Mouse (Mus musculus): ENCODE results near the gene Ttll5.
A peak's percentile ranks its signal among the peaks of the same experiment; 100 is the strongest.

The Ttll5 gene

DNA sequence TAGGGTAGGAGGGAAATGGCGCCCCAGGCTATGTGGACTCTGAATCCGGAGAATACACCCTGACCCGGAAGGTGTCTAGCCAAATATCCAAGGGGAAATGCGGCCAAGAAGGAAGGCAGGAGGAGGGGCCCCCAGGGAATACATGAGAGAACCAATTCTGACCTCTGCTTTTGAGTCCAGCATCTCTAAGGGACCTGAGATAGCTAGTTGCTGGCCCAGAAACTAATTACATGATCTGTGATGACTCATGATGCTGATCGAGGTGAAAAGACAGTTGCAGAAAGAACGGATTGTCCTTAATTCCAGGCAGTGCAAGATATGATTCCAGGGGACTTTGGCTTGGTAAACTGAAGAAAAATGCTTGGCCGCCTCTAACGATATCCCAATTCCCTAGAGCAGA lies 232.5 kb downstream of the Ttll5 start:
- peak; percentile 14 for DNase-seq (ENCODE audit: low spot score)

DNA sequence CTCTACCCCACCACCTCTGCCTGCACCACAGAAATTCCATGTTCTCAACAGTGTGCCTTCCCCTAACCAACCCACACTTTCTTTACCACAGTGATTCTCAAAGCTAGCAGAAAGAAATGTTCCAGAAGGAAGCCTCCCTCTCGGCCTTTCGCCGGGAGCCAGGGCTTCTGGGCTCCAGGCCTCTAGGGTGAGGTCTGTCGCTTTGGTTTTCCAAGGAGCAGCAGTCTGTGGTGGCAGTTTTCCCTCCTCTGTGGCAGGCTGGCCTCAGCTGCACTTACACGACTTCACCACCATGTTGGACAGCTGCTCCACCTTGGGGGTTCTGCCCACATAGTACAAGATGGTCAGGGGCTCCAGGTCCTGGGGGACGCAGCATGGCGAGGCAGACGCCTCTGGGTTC lies 233.1 kb downstream of the Ttll5 start:
- DNase-seq (ENCODE audit: low spot score): no peak

DNA sequence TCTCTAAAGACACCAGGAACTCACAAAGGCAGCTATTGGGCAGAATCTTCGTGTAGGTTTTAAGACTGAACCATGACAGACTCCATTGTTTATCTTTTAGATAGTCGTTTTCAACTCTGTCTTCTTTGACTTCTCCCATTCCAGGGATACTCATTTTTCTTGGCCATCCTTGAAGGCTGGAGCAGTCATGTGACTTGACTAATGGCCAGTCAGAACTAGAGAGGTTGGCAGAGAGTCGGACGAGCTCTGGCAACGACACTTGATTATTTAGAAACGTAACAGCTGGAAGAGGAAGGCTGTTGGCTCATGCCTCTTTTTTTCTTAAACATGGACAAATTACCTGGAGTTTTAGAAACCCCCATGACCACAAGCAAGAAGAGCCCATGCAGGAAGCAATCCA lies 234.9 kb downstream of the Ttll5 start:
- DNase-seq (ENCODE audit: low spot score): peak; percentile 86

DNA sequence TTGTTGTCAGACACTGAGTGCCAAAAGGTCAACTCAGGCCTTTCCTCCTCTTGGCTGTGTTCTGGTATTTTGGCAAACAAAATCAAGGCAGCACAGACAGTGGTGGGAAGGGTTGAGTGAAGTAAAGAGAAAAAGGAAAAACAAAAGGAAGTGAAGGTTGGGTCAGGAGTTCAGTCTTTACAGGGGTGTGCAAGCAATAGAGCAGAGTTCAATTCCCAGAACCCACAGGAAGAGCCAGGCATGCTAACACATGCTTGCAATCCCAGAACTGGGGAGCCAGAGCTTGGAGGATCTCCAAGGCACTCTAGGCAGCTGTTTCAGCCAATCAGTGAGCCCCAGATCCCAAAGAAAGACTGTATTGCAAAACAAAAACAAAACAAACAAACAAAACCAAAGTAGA lies 240.3 kb downstream of the Ttll5 start:
- DNase-seq (ENCODE audit: low spot score): peak; percentile 65

DNA sequence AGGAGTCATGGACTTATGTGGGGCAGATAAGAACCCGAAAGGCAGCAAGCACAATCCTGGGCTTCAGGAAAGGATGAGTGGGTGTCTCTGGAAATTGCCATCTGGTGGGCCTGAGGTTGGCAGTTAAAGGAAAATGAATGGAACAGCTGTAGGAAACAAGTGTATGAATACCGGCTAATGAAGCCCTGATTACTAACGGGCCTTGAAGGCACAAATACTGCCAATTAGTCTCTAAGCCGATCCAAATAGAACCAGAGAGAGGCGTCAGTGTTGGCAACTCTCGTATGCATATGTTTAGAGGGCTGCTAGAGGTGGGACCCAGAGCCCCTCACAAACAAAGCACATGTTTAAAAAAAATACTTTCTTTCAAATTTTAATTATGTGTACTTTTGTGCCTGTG lies 247.0 kb downstream of the Ttll5 start:
- no peak for DNase-seq (ENCODE audit: low spot score)

DNA sequence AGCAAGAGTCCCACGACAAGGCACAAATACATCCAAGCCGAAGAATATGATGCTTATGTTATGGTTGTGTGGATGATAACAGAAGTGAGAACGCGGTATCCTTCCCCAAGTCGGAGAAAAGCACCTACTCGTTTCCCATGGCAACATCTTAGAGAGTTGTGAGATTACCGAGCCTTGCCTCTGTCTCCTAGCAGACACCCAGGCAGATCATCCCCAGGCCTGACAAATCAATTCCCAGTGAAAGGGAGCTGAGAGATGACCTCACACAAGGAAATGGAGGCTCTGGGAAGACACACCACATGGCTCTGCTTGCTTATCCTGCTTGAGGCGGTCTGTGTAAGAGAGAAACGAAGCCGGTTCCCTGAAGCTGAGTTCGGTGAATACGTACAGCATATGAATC lies 250.2 kb downstream of the Ttll5 start:
- DNase-seq (ENCODE audit: low spot score): no peak

DNA sequence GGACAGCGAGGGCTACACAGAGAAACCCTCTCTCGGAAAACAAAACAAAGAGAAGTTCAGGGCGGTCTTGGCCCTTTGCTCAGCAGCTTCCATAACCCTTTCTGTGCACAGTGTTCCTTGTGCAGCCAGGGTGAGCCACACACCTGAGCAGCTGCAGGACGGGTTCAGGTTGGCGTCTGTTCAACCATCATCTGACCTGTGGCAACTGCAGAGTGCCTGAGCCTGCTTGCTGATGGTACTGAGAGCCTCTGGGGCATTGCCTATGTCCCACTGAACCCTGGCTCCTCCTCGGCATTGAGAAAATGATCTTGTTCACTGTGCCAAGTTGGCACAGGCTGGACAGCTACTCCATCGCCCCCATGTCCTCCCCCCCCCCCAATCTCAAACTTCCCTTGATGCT lies 250.9 kb downstream of the Ttll5 start:
- peak; percentile 44 for DNase-seq (ENCODE audit: low spot score)

DNA sequence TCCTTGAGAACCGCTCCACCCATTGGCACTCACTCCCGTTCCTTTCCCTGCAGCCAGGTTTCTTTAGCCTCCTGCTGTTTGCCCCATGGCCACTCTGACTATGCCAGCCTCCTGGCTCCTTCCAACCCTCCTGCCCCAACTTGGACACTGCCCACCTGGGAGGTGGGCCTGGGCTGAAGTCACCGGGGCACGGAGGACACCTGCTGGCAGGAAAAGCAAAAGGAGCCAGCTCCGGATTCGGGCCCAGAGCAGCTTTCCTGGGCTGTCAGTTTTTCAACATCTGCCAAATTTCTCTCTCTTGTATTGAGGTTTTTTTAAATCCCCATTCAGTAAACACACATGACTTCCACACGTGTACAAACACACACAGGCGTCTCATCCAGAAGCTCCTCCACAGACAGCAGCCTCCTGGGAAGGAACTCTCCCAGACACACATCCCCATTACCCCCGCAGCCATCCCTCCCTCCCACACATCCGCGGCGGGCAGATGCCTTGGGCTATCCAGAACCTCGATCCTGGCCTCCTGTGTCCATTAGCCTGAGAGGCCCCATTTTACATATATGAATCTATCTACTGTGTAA lies 252.0 kb downstream of the Ttll5 start:
- peak; percentile 22 for DNase-seq (ENCODE audit: low spot score)

DNA sequence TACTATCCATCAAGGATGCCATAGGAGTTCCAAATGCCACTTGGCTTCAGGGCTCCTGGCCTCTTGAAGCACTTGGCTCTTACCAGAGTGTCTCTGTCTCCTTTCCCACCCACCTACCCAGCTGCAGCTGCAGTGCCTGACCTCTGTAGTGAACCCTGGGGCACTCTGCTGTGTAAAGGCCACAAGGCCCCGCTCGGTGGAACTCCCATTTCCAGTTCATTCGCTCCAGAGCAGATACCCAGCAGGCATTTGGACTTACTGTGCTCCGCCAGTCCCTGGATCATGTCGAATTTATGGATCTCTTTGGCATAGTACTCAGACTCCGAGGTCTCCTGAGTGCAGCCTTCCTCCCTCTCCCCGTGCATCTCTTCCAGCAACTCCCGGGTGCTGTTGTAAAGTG lies 252.9 kb downstream of the Ttll5 start:
- peak; percentile 68 for DNase-seq (ENCODE audit: low spot score)

DNA sequence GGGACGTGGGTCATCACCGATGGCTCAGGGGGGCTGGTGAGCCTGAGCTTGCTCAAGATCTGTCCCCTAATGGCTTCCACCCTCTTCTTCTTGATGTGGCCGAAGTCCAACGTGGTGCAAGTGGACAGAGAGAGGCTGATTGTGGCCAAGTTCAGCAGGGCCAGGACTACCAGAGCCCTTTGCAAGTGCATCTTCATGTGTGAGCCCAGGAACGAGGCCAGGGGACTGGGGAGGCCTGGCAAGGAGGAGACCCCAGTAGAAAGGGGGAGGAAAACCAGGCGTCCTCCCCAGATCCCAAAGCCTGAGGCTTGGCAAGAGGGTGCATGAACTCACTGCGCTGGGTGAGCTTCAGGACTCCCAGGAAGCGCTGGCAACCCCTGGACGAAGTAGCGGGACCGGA lies 253.3 kb downstream of the Ttll5 start:
- DNase-seq (ENCODE audit: low spot score): peak; percentile 54

DNA sequence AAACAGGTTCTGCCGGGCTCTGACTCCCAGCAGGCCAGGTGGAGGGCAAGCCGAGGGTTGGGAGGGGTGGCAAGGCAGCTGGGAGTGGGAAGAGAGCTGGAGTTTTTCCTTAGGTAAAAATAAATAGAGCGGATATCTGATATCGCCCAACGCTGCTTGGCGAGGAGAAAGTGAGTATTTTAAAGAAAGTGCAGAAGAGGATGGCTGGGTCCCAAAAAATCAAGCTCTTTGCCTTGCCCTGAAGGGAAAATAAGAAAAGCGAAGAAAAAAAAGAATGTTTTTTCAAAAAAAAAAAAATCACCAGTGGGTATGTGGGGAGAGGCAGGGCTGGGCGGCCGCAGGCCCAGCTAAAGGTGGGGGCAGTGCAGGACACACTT lies 253.7 kb downstream of the Ttll5 start:
- no peak for DNase-seq (ENCODE audit: low spot score)

DNA sequence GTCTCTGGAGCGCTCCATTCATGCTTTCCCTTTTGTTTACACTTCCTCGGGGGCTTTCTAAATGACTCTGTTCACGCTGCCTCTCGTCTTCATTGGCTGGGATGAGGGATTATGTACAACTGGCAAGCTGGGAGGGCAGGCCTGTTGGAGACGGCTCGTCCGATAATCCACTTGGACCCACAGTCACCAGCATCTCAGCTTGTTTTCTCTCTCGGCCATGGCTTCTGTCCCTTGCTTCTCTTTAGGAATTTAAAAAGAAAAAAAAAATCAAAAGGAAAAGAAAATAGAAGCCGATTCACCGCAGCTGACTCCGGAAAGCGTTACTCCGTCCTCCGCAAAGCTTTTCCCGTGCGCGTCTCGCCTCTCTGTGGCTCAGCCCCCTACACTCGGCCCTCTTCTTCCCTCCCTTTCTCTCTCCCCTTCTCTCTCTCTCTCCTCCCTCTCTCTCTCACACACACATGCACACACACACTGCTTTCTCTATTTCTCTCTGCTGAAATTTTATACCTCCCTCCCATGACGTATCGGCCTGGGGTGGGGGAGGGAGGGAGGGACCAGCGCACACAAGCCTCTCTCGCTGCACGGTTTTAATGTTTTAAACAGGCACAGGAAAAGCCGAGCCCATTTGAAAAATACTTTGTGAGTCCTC lies 254.2 kb downstream of the Ttll5 start, which contains the start of gene Tgfb3:
Gene Tgfb3 (minus strand): TSS at position 489 of the 649 bp plus-strand sequence.
- peak; percentile 84 for DNase-seq (ENCODE audit: low spot score)

DNA sequence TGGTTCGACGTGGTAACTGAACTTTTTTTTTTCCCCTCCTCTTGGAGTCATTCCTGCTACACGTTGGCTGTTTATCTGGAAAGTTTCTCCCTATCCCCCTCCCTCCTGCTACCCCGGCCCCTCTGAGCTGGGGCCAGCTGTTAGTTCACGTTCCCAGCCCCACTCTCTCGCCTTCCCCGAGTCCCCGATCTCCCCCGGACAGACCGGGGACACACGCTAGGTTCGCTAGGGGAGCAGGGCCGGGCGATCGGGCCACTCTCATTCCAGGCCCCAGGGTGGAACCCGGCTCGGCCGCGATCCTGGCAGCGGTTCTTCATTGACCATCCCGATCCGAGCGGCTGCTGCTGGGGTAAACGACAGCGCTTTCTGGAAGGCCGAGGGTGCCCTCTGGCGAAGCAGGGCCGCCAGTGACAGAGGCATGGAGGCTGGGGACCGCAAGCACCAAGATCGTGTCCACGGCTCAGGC lies 254.8 kb downstream of the Ttll5 start:
- peak; percentile 90 for DNase-seq (ENCODE audit: low spot score)

DNA sequence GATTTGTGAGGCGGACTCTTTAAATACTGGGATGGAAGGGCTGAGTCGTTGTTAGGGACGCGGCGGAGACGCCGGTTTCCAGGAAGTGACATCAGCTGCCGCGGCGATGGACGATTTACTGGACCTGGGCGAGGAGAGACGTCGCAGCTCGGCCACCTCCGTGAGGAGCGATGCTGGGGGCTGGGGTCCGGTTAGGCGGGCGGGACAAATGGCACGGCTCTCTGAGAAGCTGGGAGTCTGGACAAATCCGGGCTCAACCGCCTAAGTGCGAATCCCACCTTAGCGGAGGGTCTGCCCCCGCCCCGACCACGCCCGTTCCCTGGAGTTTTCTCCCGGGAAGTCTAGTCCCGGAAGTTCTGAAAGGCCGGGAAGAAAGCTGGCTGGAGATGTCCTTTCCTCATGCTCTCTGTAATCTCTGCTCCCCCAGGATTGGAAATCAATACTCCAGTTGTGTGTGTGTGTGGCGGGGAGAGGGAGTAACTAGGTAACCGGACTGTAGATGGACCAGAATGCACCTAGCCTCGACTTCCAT lies 258.1 kb downstream of the Ttll5 start, which contains the start of gene Ift43:
Gene Ift43 (plus strand): TSS at position 61 of the 532 bp plus-strand sequence.
- DNase-seq (ENCODE audit: low spot score): peak; percentile 85

DNA sequence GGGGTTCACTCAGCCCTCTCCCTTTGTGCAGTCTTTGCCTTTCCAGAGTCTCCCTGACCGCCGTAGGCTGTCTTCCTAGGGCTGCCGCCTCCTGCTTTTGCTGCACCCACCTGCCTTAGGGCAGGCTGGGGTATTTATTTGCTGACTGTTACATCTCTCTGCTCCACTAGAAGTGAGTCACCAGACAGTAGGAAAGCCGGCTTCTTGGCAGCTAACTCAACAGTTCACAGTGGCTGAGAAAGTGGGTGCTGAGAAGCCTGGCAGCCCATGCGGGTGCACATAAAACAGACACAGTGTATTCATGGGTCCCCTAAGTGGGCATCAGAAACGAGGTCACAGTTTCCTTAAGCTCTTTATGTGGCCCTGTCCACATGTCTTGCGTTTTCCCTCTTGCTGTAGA lies 261.4 kb downstream of the Ttll5 start:
- no peak for DNase-seq (ENCODE audit: low spot score)

DNA sequence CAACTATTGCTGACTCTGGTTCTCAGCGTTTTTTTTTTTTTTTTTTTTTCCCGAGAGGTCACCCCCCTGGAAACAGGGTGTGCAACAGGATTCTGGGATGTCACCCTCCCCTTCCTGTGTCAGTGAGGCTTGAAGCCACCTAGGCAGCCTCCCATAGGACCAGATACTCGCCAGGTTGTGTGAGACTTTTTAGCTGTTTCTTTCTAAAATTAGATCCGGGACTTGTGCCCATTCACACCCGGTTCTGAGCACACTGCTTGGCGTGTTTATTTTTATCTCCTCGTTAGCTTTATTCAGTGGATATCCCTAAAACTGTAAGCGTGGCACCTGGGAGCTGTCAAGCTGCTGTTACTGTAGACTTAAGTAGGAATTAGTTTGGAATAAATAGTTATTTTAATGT lies 262.1 kb downstream of the Ttll5 start:
- DNase-seq (ENCODE audit: low spot score): no peak

DNA sequence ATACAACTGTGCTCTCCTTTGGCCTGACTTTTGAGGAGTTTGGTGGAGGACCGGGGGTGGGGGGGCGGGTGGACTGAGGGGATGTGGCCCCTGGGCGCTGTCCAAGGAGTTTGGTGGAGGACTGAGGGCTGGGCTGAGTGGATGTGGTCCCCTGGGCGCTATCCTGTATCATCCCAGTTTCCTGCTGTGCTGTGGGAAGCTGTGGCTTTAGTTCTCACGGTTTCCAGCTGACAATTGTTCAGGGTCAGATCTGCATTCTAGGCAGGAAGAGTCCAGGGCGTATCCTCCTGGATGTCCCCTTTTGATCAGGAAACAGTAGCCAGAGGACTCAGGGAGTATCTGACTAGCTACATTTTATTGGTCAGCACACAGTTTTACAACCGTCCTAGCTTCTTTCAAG lies 263.6 kb downstream of the Ttll5 start:
- no peak for DNase-seq (ENCODE audit: low spot score)

DNA sequence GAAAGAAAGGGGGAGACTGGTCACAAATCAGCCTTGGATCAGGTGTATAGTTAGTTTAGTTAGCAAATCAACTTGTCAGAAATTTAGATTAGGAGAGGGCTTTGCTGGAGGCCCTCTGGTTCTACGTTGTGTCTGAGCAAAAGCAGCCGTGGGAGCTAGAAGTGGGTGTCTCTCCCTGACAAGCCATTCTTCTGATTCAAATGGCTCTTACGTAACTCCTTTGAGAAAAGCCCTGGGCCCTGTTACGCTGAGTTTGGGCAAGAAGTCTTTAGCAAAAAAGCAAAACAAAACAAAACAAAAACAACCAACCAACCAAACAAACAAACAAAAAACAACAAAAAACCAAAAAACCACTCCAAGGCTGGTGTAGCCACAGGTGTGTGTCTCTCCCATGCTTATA lies 266.3 kb downstream of the Ttll5 start:
- DNase-seq (ENCODE audit: low spot score): peak; percentile 47

DNA sequence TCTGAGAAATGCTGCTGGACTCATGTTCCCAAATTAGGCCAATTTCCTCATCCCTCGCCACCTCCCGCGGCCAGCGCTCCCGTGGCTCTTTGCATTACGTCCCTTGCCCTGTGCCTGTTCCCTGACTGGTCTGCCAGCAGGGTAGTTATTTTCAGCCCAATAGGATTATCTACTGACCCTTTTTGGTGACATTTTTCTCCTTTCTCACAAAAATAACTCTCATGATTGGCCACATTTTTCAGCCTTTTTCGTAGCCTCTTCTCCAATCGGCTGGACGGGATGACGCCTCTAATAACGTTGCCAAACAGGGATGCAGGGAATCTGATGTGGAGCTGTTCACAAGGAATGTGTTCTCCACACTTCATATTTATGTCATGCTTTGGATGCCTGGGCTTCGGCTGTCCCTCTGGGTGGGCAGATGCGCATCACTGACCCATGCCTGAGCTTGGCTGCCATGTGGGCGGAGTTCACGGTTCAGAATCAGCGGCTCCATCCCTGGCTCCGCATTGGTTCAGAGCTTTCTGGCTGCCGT lies 267.2 kb downstream of the Ttll5 start:
- no peak for DNase-seq (ENCODE audit: low spot score)

DNA sequence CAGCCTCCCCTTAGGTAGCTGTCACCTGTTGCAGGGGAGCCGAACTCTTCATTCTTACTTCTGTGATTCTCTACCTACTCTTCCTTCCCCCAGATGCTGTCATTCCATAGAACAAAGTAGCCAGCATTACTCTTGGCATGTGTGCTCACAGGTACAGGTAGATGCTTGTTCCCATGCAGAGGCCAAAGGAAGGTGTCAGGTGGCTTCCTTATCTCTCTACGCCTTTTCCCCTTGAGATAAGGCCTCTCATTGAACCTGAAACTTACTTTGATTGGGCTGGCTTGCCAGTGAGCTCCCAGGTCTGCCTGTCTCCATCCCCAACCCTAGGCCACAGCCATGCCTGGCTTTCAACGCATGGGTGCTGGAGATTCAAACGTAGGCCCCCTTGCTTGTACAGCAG lies 269.6 kb downstream of the Ttll5 start:
- DNase-seq (ENCODE audit: low spot score): no peak

DNA sequence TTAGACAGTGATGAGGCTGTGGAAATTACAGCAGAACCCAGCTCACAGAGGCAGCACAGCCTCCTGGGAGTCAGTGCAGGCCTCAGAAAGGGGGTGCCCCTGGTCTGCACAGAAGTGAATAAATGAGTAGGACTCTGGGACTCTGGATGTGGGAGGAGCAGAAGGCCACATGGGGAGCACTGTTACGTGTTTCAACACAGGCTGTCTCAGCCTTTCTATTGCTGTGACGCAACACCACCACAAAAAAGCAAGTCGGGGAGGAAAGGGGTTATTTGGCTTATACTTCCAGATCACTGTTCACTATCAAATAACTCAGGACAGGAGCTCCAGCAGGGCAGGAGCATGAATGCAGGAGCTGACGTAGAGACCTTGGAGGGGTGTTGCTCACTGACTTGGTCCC lies 271.3 kb downstream of the Ttll5 start:
- peak; percentile 49 for DNase-seq (ENCODE audit: low spot score)

DNA sequence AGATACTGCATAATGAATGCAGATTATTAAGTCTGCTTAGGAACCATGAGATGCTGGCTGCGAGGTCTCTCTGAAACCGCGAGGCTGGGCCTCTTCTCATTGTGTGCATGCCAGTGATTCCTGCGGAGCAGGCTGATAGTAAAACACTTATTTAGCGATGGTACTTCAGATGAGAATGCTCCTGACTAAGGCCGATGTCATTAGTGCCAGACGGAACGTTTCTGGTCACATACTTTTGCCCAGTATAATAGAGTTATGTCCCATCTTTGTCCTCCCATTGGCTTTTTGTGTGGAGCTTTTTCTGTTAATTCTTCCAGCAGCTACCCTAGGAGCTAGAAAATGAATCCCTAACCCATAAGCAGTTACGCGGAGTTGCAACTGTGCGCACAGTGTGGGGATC lies 273.3 kb downstream of the Ttll5 start:
- no peak for DNase-seq (ENCODE audit: low spot score)

DNA sequence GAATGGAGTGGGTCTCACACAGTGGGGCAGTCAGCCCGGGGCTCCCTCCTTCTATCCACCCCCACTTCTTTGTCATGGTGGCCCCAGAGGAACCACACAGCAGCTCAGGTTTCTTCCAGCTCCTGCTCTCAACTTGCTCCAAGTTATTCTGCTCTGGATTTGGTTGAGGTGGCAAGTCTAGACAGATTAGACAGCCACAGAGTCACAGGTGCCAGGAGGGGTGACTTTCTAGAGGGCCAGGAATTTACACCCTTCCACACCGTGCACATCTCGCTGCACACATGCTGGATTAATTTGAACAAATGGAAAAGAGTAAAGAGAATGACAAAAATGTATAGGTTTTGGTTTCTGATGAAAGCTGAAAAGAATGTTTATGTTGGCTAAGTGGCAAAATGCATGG lies 276.3 kb downstream of the Ttll5 start:
- no peak for DNase-seq (ENCODE audit: low spot score)

DNA sequence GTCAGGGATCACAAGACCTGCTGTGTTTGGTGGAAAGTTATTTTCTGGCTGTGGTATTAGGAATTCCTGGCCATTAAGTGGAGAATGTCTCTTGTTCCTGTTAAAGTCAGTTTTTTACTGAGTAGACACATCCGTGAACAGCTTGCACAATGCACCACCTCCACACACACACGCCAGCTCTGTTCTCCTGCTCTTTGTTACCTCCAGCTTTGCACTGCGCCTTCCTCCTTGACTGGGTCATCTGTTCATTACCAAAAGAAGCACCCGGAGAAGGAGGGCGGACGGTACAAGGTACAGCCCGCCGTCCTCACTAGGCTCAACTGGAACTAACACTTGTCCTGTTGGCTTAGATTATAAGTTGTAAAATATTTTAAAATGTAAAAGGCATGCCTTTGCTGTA lies 278.2 kb downstream of the Ttll5 start:
- no peak for DNase-seq (ENCODE audit: low spot score)
